Mouse (Mus musculus): ENCODE data around the gene Pou2f1.

DNA sequence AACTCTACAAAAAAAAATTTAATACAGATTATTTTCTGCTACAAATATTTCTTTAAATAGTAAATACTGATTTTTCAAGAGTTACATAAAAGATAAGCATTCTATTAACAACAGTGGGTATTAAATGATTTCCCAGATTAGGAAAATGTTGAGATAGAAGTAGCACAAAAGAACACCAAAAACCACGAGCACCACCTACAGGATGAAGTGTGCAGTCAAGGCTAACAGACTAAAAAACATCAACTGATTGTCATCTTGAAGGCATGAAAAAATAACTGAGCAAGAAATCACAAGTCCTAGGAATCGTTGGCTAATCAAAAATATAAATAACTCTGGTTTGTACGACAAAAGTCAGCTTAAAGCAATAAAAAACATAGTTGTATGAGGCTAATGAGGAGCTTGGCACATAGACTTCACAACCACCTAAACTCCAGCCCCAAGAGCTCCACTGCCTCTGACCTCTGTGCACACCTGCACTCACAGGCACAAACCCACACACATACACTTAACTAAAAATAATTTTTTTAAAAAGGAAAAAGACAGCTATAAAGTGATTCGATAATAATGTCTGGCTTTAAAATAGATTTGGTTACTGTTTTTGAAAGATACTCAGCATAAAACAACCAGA, 35.3 kb downstream of the Pou2f1 start:
- TF ChIP-seq CTCF (IDR thresholded peaks at IDR 0.05; ENCODE audit: borderline replicate concordance, insufficient read depth, low read length), result no peak
- TF ChIP-seq POLR2A (IDR thresholded peaks at IDR 0.05; ENCODE audit: low read depth, low read length), result no peak

Data from embryonic fibroblast, embryonic 13.5 days (primary cell).